Mouse (Mus musculus) neural tube, embryonic 13.5 days (tissue): ENCODE results near the gene C2cd4d. TPM values are rescaled to one million over a fixed set of nuclear protein-coding genes. Genes with fewer than 3 reads are reported as not detected.

ENCODE experiments used
- ATAC-seq: fragments of 200-750 bp; cut with Nextera tagmentation; 2 replicates; pipeline ENCODE4 v1.8.0; 2017; ENCODE audit warnings: low read depth, mild to moderate bottlenecking, moderate TSS enrichment, moderate library complexity
- H3K27ac ChIP-seq: fragments of 300-500 bp; sonication (generic); replicated peaks from 2 replicates; pipeline ENCODE4 v1.5.1; 2015; ENCODE audit warnings: moderate library complexity, mild to moderate bottlenecking, inconsistent platforms
- H3K27me3 ChIP-seq: fragments of 300-500 bp; sonication (generic); 2 replicates; pipeline ENCODE4 v1.6.1; 2015; ENCODE audit warnings: mild to moderate bottlenecking, inconsistent platforms
- H3K36me3 ChIP-seq: fragments of 300-500 bp; sonication (generic); 2 replicates; pipeline ENCODE4 v1.6.1; 2015; ENCODE audit warnings: mild to moderate bottlenecking, inconsistent platforms
- H3K4me1 ChIP-seq: fragments of 300-500 bp; sonication (generic); replicated peaks from 2 replicates; pipeline ENCODE4 v1.6.1; 2015; ENCODE audit warnings: inconsistent platforms
- H3K4me2 ChIP-seq: fragments of 300-500 bp; sonication (generic); 2 replicates; pipeline ENCODE4 v1.6.1; 2015; ENCODE audit warnings: inconsistent platforms, mild to moderate bottlenecking, moderate library complexity
- H3K4me3 ChIP-seq: fragments of 300-500 bp; sonication (generic); 2 replicates; pipeline ENCODE4 v1.5.1; 2015; ENCODE audit warnings: mild to moderate bottlenecking, inconsistent platforms
- H3K9ac ChIP-seq: fragments of 300-500 bp; sonication (generic); 2 replicates; pipeline ENCODE4 v1.6.1; 2015; ENCODE audit warnings: moderate library complexity, mild to moderate bottlenecking, inconsistent platforms
- H3K9me3 ChIP-seq: fragments of 300-500 bp; sonication (generic); 2 replicates; pipeline ENCODE4 v1.6.1; 2016; ENCODE audit warnings: inconsistent platforms
- WGBS: fragments of 180-500 bp; shearing (Covaris S2); methylation state at CpG from one replicate; pipeline ENCODE4 v1.1.7; 2015; 5-methylcytosine and 5-hydroxymethylcytosine counted together
- polyA plus RNA-seq: library from polyadenylated mRNA; unstranded; fragments of >200 nt; fragmentation: Nextera tagmentation; extraction: Ambion mirVana; gene quantifications from 2 replicates; pipeline ENCODE4 v1.2.1, GENCODE M21; 2015

Gene C2cd4d
- polyA plus RNA-seq, 1 experiment from 2014 or later, result 2.2 TPM

- Histone ChIP-seq H3K9me3 (no peaks in the 10 kb centered on the region), H3K27ac (no peak overlapping the region), H3K27me3 (peaks cover 44% of the 10 kb centered on the region), H3K9ac (no peak overlapping the region), H3K4me2 (no peak overlapping the region), H3K36me3 (no peaks in the 10 kb centered on the region), H3K4me1 (peaks cover 21% of the 10 kb centered on the region), H3K4me3 (no peak overlapping the region)
- no peak for ATAC-seq
- 82% methylated on average over 4 of the region's 4 CpGs for WGBS
These were observed 34.6 kb downstream of the C2cd4d start for GRCm38 (mm10) chr3:94396851-94397250.

GRCm38 (mm10) chr3:94398217-94398616 is 36.0 kb downstream of the C2cd4d start, which contains the start of gene Lingo4:
Lingo4 (plus strand) TSS chr3:94398517.
- H3K36me3 ChIP-seq, result no peaks in the 10 kb centered on the region
- H3K4me2 ChIP-seq, result peak within 1 kb of the TSS; percentile 66
- no peaks in the 10 kb centered on the region for H3K9me3 ChIP-seq
- 0 out of 2 replicates have a peak within 1 kb of the TSS, but pooled peaks have one; percentile 13 for H3K27ac ChIP-seq
- ATAC-seq, result no peak
- peaks cover 51% of the 10 kb centered on the region for H3K27me3 ChIP-seq
- H3K9ac ChIP-seq, result peak within 1 kb of the TSS; percentile 65
- peak within 1 kb of the TSS; percentile 35 for H3K4me3 ChIP-seq
- WGBS, result 63% methylated on average over 6 of the region's 6 CpGs
- peaks cover 21% of the 10 kb centered on the region for H3K4me1 ChIP-seq

GRCm38 (mm10) chr3:94398943-94399481 is 36.8 kb downstream of the C2cd4d start:
- 1% methylated on average over 20 of the region's 20 CpGs for WGBS
- no peaks in the 10 kb centered on the region for H3K9me3 ChIP-seq
- H3K27me3 ChIP-seq, result peaks cover 51% of the 10 kb centered on the region
- no peaks in the 10 kb centered on the region for H3K36me3 ChIP-seq
- 0 out of 2 replicates have a peak overlapping the region, but pooled peaks have one; percentile 13 for H3K27ac ChIP-seq
- peak overlapping the region; percentile 35 for H3K4me3 ChIP-seq
- H3K4me2 ChIP-seq, result peak overlapping the region; percentile 66
- peak overlapping the region; percentile 65 for H3K9ac ChIP-seq
- ATAC-seq, result peak; percentile 63; the same call in 1 of the 2 replicates
- peaks cover 23% of the 10 kb centered on the region for H3K4me1 ChIP-seq

- Histone ChIP-seq H3K27me3 (peaks cover 51% of the 10 kb centered on the region), H3K4me2 (peak overlapping the region; percentile 66), H3K4me3 (peak overlapping the region; percentile 35), H3K9ac (peak overlapping the region; percentile 65), H3K9me3 (no peaks in the 10 kb centered on the region), H3K36me3 (no peaks in the 10 kb centered on the region), H3K27ac (no peak overlapping the region), H3K4me1 (peaks cover 31% of the 10 kb centered on the region)
- no peak for ATAC-seq
- WGBS, result 14% methylated on average over 5 of the region's 5 CpGs
These were observed 37.5 kb downstream of the C2cd4d start for GRCm38 (mm10) chr3:94399663-94400310.

- Histone ChIP-seq H3K4me3 (no peak overlapping the region), H3K27ac (no peak overlapping the region), H3K9ac (no peak overlapping the region), H3K36me3 (no peaks in the 10 kb centered on the region), H3K27me3 (peaks cover 34% of the 10 kb centered on the region), H3K9me3 (no peaks in the 10 kb centered on the region), H3K4me1 (peaks cover 34% of the 10 kb centered on the region), H3K4me2 (no peak overlapping the region)
- ATAC-seq, result no peak
- 80% methylated on average over 8 of the region's 8 CpGs for WGBS
These were observed 40.2 kb downstream of the C2cd4d start for GRCm38 (mm10) chr3:94402451-94402850.

- Histone ChIP-seq H3K36me3 (no peaks in the 10 kb centered on the region), H3K4me3 (no peak overlapping the region), H3K9ac (peak overlapping the region; percentile 49; the same call in 1 of the 2 replicates), H3K27ac (no peak overlapping the region), H3K9me3 (no peaks in the 10 kb centered on the region), H3K27me3 (peaks cover 28% of the 10 kb centered on the region), H3K4me2 (no peak overlapping the region), H3K4me1 (peaks cover 24% of the 10 kb centered on the region)
- WGBS, result 29% methylated on average over 7 of the region's 7 CpGs
- no peak for ATAC-seq
These were observed 42.3 kb downstream of the C2cd4d start for GRCm38 (mm10) chr3:94404366-94405054.

GRCm38 (mm10) chr3:94405561-94405960 is 43.3 kb downstream of the C2cd4d start:
- Histone ChIP-seq H3K27me3 (peaks cover 19% of the 10 kb centered on the region), H3K36me3 (no peaks in the 10 kb centered on the region), H3K4me3 (no peak overlapping the region), H3K9ac (no peak overlapping the region), H3K4me1 (peaks cover 16% of the 10 kb centered on the region; the same call in 1 of the 2 replicates), H3K27ac (no peak overlapping the region), H3K9me3 (no peaks in the 10 kb centered on the region), H3K4me2 (no peak overlapping the region)
- no peak for ATAC-seq
- 75% methylated on average over 4 of the region's 4 CpGs for WGBS

GRCm38 (mm10) chr3:94412530-94412929 is 50.3 kb downstream of the C2cd4d start:
- H3K27me3 ChIP-seq, result no peaks in the 10 kb centered on the region
- H3K4me2 ChIP-seq, result peak overlapping the region; percentile 91
- H3K4me1 ChIP-seq, result peaks cover 23% of the 10 kb centered on the region
- WGBS, result 4% methylated on average over 25 of the region's 25 CpGs
- H3K9ac ChIP-seq, result peak overlapping the region; percentile 75
- H3K9me3 ChIP-seq, result no peaks in the 10 kb centered on the region
- H3K27ac ChIP-seq, result peak overlapping the region; percentile 82
- ATAC-seq, result peak; percentile 70
- H3K4me3 ChIP-seq, result peak overlapping the region; percentile 58
- H3K36me3 ChIP-seq, result no peaks in the 10 kb centered on the region

- peak within 1 kb of the TSS; percentile 91 for H3K4me2 ChIP-seq
- H3K4me3 ChIP-seq, result peak within 1 kb of the TSS; percentile 58
- H3K9me3 ChIP-seq, result no peaks in the 10 kb centered on the region
- 6% methylated on average over 52 of the region's 52 CpGs for WGBS
- H3K27me3 ChIP-seq, result no peaks in the 10 kb centered on the region
- H3K4me1 ChIP-seq, result peaks cover 23% of the 10 kb centered on the region
- no peaks in the 10 kb centered on the region for H3K36me3 ChIP-seq
- peak; percentile 99 for ATAC-seq
- peak within 1 kb of the TSS; percentile 79 for H3K9ac ChIP-seq
- H3K27ac ChIP-seq, result peak within 1 kb of the TSS; percentile 82
These were observed 50.9 kb downstream of the C2cd4d start, which contains the start of gene Tdrkh for GRCm38 (mm10) chr3:94413031-94413679. Tdrkh (plus strand) TSS chr3:94413273.
